Comparison of ENCODE assay signal across 28 mouse cellular contexts in genomic region chr8:126727068-126727467, GRCm38 (mm10).
"Had no signal": no experiment of that assay in that cellular context is flagged by ENCODE, and none has a peak within 500 bp of the region (broad histone marks: within the 10 kb centered on the region; RNA-seq: fewer than 3 reads in every experiment).

No protein-coding gene starts in this region.

- ATAC-seq: midbrain, embryonic 13.5 days; midbrain, embryonic 15.5 days had no signal

- H3K9ac ChIP-seq: limb, embryonic 12.5 days; limb, embryonic 13.5 days; limb, embryonic 15.5 days; liver, embryonic 13.5 days; liver, embryonic 14.5 days; liver, embryonic 15.5 days; lung, embryonic 14.5 days; lung, embryonic 15.5 days; midbrain, embryonic 12.5 days; midbrain, embryonic 13.5 days; midbrain, embryonic 15.5 days; neural tube, embryonic 12.5 days had no signal

- H3K4me2 ChIP-seq: limb, embryonic 12.5 days; limb, embryonic 13.5 days; limb, embryonic 15.5 days; liver, embryonic 11.5 days; liver, embryonic 13.5 days; liver, embryonic 15.5 days; lung, embryonic 14.5 days; lung, embryonic 15.5 days; midbrain, embryonic 12.5 days; midbrain, embryonic 13.5 days; midbrain, embryonic 15.5 days; neural tube, embryonic 12.5 days had no signal

- H3K36me3 ChIP-seq: limb, embryonic 10.5 days; limb, embryonic 12.5 days; limb, embryonic 13.5 days; limb, embryonic 15.5 days; liver, embryonic 13.5 days; liver, embryonic 15.5 days; lung, embryonic 15.5 days; midbrain, embryonic 10.5 days; midbrain, embryonic 12.5 days; midbrain, embryonic 13.5 days; midbrain, embryonic 15.5 days; neural tube, embryonic 12.5 days had no signal

- H3K4me1 ChIP-seq: liver, embryonic 13.5 days; neural tube, embryonic 12.5 days had no signal

- H3K9me3 ChIP-seq: limb, embryonic 10.5 days; limb, embryonic 13.5 days; limb, embryonic 15.5 days; liver, embryonic 13.5 days; liver, embryonic 15.5 days; lung, embryonic 15.5 days; midbrain, embryonic 12.5 days; midbrain, embryonic 13.5 days; midbrain, embryonic 15.5 days had no signal

- H3K4me3 ChIP-seq: left cerebral cortex, adult 2 months; limb, embryonic 10.5 days; limb, embryonic 12.5 days; limb, embryonic 13.5 days; limb, embryonic 15.5 days; liver, embryonic 13.5 days; liver, embryonic 15.5 days; lung, embryonic 15.5 days; megakaryocyte, embryonic 14.5 days; midbrain, embryonic 10.5 days; midbrain, embryonic 12.5 days; midbrain, embryonic 13.5 days; midbrain, embryonic 15.5 days; myocyte; neural tube, embryonic 12.5 days had no signal

- H3K27me3 ChIP-seq: limb, embryonic 12.5 days; limb, embryonic 13.5 days; limb, embryonic 15.5 days; liver, embryonic 13.5 days; liver, embryonic 15.5 days; lung, embryonic 15.5 days; midbrain, embryonic 12.5 days; midbrain, embryonic 13.5 days; midbrain, embryonic 15.5 days had no signal

- DNase-seq: layer of hippocampus, postnatal 36 days; left cerebral cortex, postnatal 4 days; liver, embryonic 13.5 days; lung, adult 18-20 months; lung, adult 2 months; lung, embryonic 14.5 days; lung, postnatal 10 days; lung, postnatal 14 days; lung, postnatal 36 days; lung, postnatal 4 days; midbrain, embryonic 14.5 days had no signal

- H3K27ac ChIP-seq: left cerebral cortex, adult 2 months; limb, embryonic 10.5 days; limb, embryonic 12.5 days; limb, embryonic 13.5 days; limb, embryonic 15.5 days; liver, embryonic 13.5 days; liver, embryonic 14.5 days; liver, embryonic 15.5 days; macrophage; midbrain, embryonic 10.5 days; midbrain, embryonic 12.5 days; midbrain, embryonic 13.5 days; midbrain, embryonic 15.5 days; neural tube, embryonic 12.5 days had no signal
